Mouse (Mus musculus): Measurements from ENCODE around the gene Olfr743.
"Not testable (repeated sequence)": the region's sequence is repeated elsewhere in the genome, so short reads cannot be mapped to it uniquely, and the experiment has no call there.

Gene Olfr743

GRCm38 (mm10) chr14:50521539-50521938, at the start of gene Olfr743:
Olfr743 (plus strand) TSS chr14:50521839.
- DNase-seq (ENCODE audit: low spot score in 2 of 2): no peak

GRCm38 (mm10) chr14:50472438-50472837, 49.2 kb upstream of the Olfr743 start, which contains the start of gene Olfr741:
Olfr741 (plus strand) TSS chr14:50472738.
- DNase-seq (ENCODE audit: low spot score in 2 of 2): no peak

GRCm38 (mm10) chr14:50478406-50478805, 43.2 kb upstream of the Olfr743 start:
- DNase-seq (ENCODE audit: low spot score in 2 of 2): no peak

DNA sequence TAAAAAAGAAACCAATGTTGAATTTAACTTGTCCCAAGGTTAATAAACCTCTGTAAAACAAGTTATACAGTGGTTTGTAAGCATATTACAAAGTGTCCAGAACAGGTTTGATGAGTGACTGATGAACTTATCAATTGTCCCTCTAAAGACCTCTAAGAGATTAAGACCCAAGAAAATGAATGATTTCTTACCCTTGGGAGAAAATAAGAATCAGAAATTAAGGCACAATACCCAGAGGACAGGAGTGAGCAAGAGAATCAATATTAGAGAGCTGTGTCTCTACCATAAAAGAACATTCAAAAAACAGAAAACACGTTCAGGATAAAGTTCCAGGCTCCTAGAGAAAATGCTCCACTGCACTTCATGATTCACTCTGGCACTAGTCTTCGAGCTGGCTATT, 18.3 kb upstream of the Olfr743 start, which contains the start of gene Olfr742:
Gene Olfr742, plus strand, starts transcription at position 301 of the 400 bp plus-strand sequence.
- DNase-seq (ENCODE audit: low spot score in 2 of 2): no peak

DNA sequence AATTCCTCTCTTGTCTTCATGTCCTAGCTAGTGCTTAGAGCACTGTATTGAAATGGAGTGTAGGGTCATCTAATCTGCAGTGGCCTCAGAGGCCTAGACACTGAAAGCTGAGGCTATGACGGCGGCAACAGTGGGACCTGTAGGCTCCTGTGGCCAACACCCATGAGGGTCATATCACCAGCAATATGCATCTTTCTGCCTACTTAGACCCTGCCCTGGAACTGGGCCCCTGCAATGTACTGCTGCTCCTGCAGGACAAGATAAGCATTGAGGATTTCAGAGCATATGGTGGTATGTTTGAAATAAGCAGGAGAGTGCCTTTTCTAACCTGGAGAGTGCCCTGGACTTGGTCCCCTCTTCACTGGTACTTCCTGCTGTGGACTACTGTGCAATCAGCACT, 31.1 kb downstream of the Olfr743 start:
- no peak for DNase-seq (ENCODE audit: low spot score in 2 of 2)

DNA sequence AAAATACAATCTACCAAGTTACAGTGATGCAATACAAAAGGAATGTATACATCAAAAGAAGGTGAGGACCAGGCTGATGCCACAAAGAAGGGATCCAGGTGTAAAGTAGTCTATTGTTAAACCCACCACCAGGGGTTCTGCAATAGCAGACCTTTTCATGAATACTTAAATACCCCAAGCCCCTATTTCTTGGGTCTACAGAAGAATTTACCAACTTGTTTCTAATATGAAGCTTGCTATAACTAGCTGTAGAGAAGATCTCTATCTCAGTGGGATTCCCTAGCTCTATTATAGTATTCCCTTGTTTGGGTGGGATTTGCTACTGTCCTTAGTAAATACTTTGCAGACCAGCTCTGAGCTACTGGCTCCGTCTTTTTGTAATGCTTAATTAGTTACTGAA, 51.4 kb downstream of the Olfr743 start:
- DNase-seq (ENCODE audit: low spot score in 2 of 2): not testable (repeated sequence)
